Mouse (Mus musculus) spleen, adult 2 months (tissue): ENCODE data around the gene Ddx25. TPM values are rescaled to one million over a fixed set of nuclear protein-coding genes. Genes with fewer than 3 reads are reported as not detected.

Experiments used
- DNase-seq, 2 experiments: peaks; one replicate each; pipeline versions ENCODE4 v3.0.0 to v3.0.0-alpha.2; 2012 to 2021; ENCODE audit warnings: low spot score in 2 of 2, low read depth in 1 of 2
- H3K27ac ChIP-seq: fragments of 200-500 bp; 2 replicates; pipeline ENCODE4 v1.5.1; 2012; ENCODE audit warnings: low read length, inconsistent platforms; ENCODE audit not compliant: insufficient read depth
- H3K27me3 ChIP-seq: fragments of 200-500 bp; 2 replicates; pipeline ENCODE4 v1.6.1; 2012; ENCODE audit warnings: mild to moderate bottlenecking, moderate library complexity, low read length, inconsistent platforms; ENCODE audit not compliant: control insufficient read depth, insufficient read depth
- H3K36me3 ChIP-seq: fragments of 200-500 bp; 2 replicates; pipeline ENCODE4 v1.6.1; 2012; ENCODE audit warnings: mild to moderate bottlenecking, low read length, inconsistent platforms; ENCODE audit not compliant: control insufficient read depth, insufficient read depth
- H3K4me1 ChIP-seq: fragments of 200-500 bp; 2 replicates; pipeline ENCODE4 v1.6.1; 2011; ENCODE audit warnings: inconsistent platforms; ENCODE audit not compliant: control insufficient read depth, insufficient read depth, insufficient read length
- H3K4me3 ChIP-seq: fragments of 200-500 bp; 2 replicates; pipeline ENCODE4 v1.5.1; 2011; ENCODE audit warnings: mild to moderate bottlenecking, inconsistent platforms; ENCODE audit not compliant: insufficient read depth, insufficient read length; ENCODE audit errors: extremely low read depth
- CTCF ChIP-seq: fragments of 200-500 bp; IDR thresholded peaks from 2 replicates; pipeline ENCODE4 v1.5.1; 2011; ENCODE audit warnings: mild to moderate bottlenecking, inconsistent platforms; ENCODE audit not compliant: insufficient read depth, insufficient read length, insufficient replicate concordance; ENCODE audit errors: extremely low read depth
- POLR2A ChIP-seq: fragments of 200-500 bp; IDR thresholded peaks from 2 replicates; pipeline ENCODE4 v1.6.1; 2011; ENCODE audit warnings: low read depth, low read length, inconsistent platforms
- WGBS: fragments of 180-500 bp; shearing (Covaris S2); methylation state at CpG from one replicate; pipeline ENCODE4 v1.1.7; 2018; 5-methylcytosine and 5-hydroxymethylcytosine counted together
- polyA plus RNA-seq: library from polyadenylated mRNA; depleted of rRNA; stranded (reverse); fragments of >200 nt; gene quantifications from 2 replicates; pipeline ENCODE4 v1.2.3, GENCODE M21; 2012; rRNA removed

The Ddx25 gene
- polyA plus RNA-seq, 1 experiment: 0.14 TPM

- DNase-seq: no peak
- 81% methylated on average over 4 of the region's 4 CpGs for WGBS
- no peak for TF ChIP-seq POLR2A
- Histone ChIP-seq H3K27me3 (no peaks in the 10 kb centered on the region), H3K4me1 (peaks cover 12% of the 10 kb centered on the region), H3K4me3 (no peak overlapping the region), H3K36me3 (no peaks in the 10 kb centered on the region), H3K27ac (no peak overlapping the region; the same call in 1 of the 2 replicates)
These were observed 63.4 kb downstream of the Ddx25 start for GRCm38 (mm10) chr9:35494937-35495336.

- DNase-seq: no peak
- 64% methylated on average over 4 of the region's 4 CpGs for WGBS
- Histone ChIP-seq H3K27me3 (no peaks in the 10 kb centered on the region), H3K36me3 (no peaks in the 10 kb centered on the region), H3K27ac (no peak overlapping the region), H3K4me1 (peaks cover 12% of the 10 kb centered on the region), H3K4me3 (no peak overlapping the region)
- TF ChIP-seq POLR2A: no peak
These were observed 64.6 kb downstream of the Ddx25 start for GRCm38 (mm10) chr9:35493733-35494092.

- 91% methylated on average over 7 of the region's 7 CpGs for WGBS
- Histone ChIP-seq H3K27me3 (no peaks in the 10 kb centered on the region), H3K36me3 (no peaks in the 10 kb centered on the region), H3K4me1 (peaks cover 12% of the 10 kb centered on the region), H3K27ac (no peak overlapping the region), H3K4me3 (no peak overlapping the region)
- DNase-seq: no peak
- TF ChIP-seq CTCF (no peak), POLR2A (no peak)
These were observed 65.1 kb downstream of the Ddx25 start for GRCm38 (mm10) chr9:35493033-35493732.

GRCm38 (mm10) chr9:35491109-35491866 lies 67.0 kb downstream of the Ddx25 start:
- Histone ChIP-seq H3K27ac (no peak overlapping the region), H3K36me3 (peaks cover 1% of the 10 kb centered on the region; the same call in 1 of the 2 replicates), H3K27me3 (no peaks in the 10 kb centered on the region), H3K4me3 (no peak overlapping the region), H3K4me1 (peaks cover 12% of the 10 kb centered on the region)
- DNase-seq: no peak
- 76% methylated on average over 11 of the region's 11 CpGs for WGBS
- TF ChIP-seq POLR2A: no peak

- Histone ChIP-seq H3K27ac (no peak overlapping the region), H3K4me3 (no peak overlapping the region), H3K4me1 (peaks cover 2% of the 10 kb centered on the region; the same call in 1 of the 2 replicates), H3K36me3 (peaks cover 1% of the 10 kb centered on the region; the same call in 1 of the 2 replicates), H3K27me3 (no peaks in the 10 kb centered on the region)
- 79% methylated on average over 4 of the region's 4 CpGs for WGBS
- DNase-seq: no peak
- TF ChIP-seq POLR2A: no peak
- TF ChIP-seq CTCF: no peak
These were observed 69.8 kb downstream of the Ddx25 start for GRCm38 (mm10) chr9:35488496-35488895.

Other genes starting within 250 kb of the Ddx25 start
- 2.3 and 2.4 TPM in 2 replicates for gene Cdon, start 137.4 kb downstream of the Ddx25 start, polyA plus RNA-seq
- gene Gm1113, start 40.3 kb downstream of the Ddx25 start, polyA plus RNA-seq: not detected in 2 replicates
- gene Pus3, start 67 bp upstream of the Ddx25 start, polyA plus RNA-seq: 1.1 and 1.6 TPM in 2 replicates
- 0.05 and 0.06 TPM in 2 replicates for gene Pate2, start 11.8 kb upstream of the Ddx25 start, polyA plus RNA-seq
- 1.1 and 1.4 TPM in 2 replicates for gene Hyls1, start 11.9 kb upstream of the Ddx25 start, polyA plus RNA-seq
- not detected in 2 replicates for gene Pate4, start 53.4 kb upstream of the Ddx25 start, polyA plus RNA-seq
- gene Pate3, start 89.7 kb upstream of the Ddx25 start, polyA plus RNA-seq: not detected in 2 replicates
- gene Pate1, start 128.9 kb upstream of the Ddx25 start, polyA plus RNA-seq: not detected in 2 replicates
- not detected in 2 replicates for gene Gm17677, start 182.5 kb upstream of the Ddx25 start, polyA plus RNA-seq
- gene Gm17727, start 219.6 kb upstream of the Ddx25 start, polyA plus RNA-seq: not detected in 2 replicates
- gene Gm27235, start 231.6 kb upstream of the Ddx25 start, polyA plus RNA-seq: not detected in 2 replicates
- gene D730048I06Rik, start 231.6 kb upstream of the Ddx25 start, polyA plus RNA-seq: not detected in 2 replicates